ENCODE assay signal across 20 mouse cellular contexts in genomic region chr19:16170724-16171123, GRCm38 (mm10). TPM values are rescaled to one million over a fixed set of nuclear protein-coding genes. Genes with fewer than 3 reads are reported as not detected.
DNase-seq lines count a peak whose midpoint lies in the region; ATAC-seq and TF ChIP-seq lines count a peak whose summit lies in the region.
"Had no signal": no experiment of that assay in that cellular context is flagged by ENCODE, and none has a peak within 500 bp of the region (broad histone marks: within the 10 kb centered on the region; RNA-seq: fewer than 3 reads in every experiment).

No protein-coding gene starts in this region.

- H3K4me2 ChIP-seq in intestine, embryonic 14.5 days (ENCODE audit: low read length): no peak overlapping the region; the same call in 1 of the 2 replicates
- no peak overlapping the region for H3K4me2 ChIP-seq in intestine, postnatal 0 days (replicated peaks; ENCODE audit: low read depth)
- no peak overlapping the region for H3K4me2 ChIP-seq in lung, embryonic 14.5 days
- H3K4me2 ChIP-seq: hindbrain, embryonic 14.5 days; limb, embryonic 15.5 days; midbrain, embryonic 13.5 days had no signal

- intact Hi-C loops in left cerebral cortex, postnatal 4 days (cut with DNase I): no loop called here

- ATAC-seq in intestine, embryonic 14.5 days (replicated peaks; ENCODE audit: low FRiP score, low TSS enrichment, low read depth): no peak
- no peak for ATAC-seq in intestine, postnatal 0 days
- no peak for ATAC-seq in lung, embryonic 14.5 days (ENCODE audit: insufficient read depth)
- ATAC-seq: midbrain, embryonic 13.5 days had no signal

- TF ChIP-seq CTCF in intestine, postnatal 0 days (IDR thresholded peaks at IDR 0.05; ENCODE audit: low read depth): no peak
- no peak for TF ChIP-seq CTCF in lung, embryonic 14.5 days (IDR thresholded peaks at IDR 0.05; ENCODE audit: low read depth)
- TF ChIP-seq CTCF in embryonic fibroblast, embryonic 13.5 days (IDR thresholded peaks at IDR 0.05; ENCODE audit: borderline replicate concordance, insufficient read depth, low read length): no peak
- no peak for TF ChIP-seq CTCF in thymus, adult 2 months (IDR thresholded peaks at IDR 0.05; ENCODE audit: borderline replicate concordance, control insufficient read depth, extremely low read depth, insufficient read depth, low read length, poor library complexity)

- DNase-seq in intestine, embryonic 14.5 days (ENCODE audit: low spot score): no peak
- peak; percentile 39 for DNase-seq in lung, embryonic 14.5 days
- DNase-seq in lung, postnatal 36 days: no peak
- DNase-seq in 416B (ENCODE audit: low read depth): peak; percentile 76
- DNase-seq in left cerebral cortex, postnatal 4 days: no peak
- DNase-seq in thymus, adult 2 months: no peak
- DNase-seq: cerebellum, adult 9-10 months; heart, postnatal 4 days; kidney, adult 9 months; layer of hippocampus, adult 9-11 months; thymus, adult 18-20 months; thymus, postnatal 4 days had no signal

- H3K4me3 ChIP-seq in intestine, embryonic 14.5 days (ENCODE audit: low read depth, low read length): no peak overlapping the region
- H3K4me3 ChIP-seq in intestine, postnatal 0 days (ENCODE audit: low read depth, low read length): no peak overlapping the region
- H3K4me3 ChIP-seq in lung, embryonic 14.5 days (ENCODE audit: low read depth, low read length): no peak overlapping the region
- no peak overlapping the region for H3K4me3 ChIP-seq in embryonic fibroblast, embryonic 13.5 days (ENCODE audit: insufficient read depth, low read length)
- H3K4me3 ChIP-seq in thymus, adult 2 months (ENCODE audit: control insufficient read depth, insufficient read depth, low read length): no peak overlapping the region
- H3K4me3 ChIP-seq: left cerebral cortex, adult 2 months; limb, embryonic 15.5 days; midbrain, embryonic 13.5 days had no signal

- WGBS in intestine, embryonic 14.5 days: 39% methylated on average over 3 of the region's 3 CpGs
- WGBS in intestine, postnatal 0 days: 55% methylated on average over 3 of the region's 3 CpGs
- WGBS in lung, embryonic 14.5 days: 26% methylated on average over 3 of the region's 3 CpGs
- WGBS in thymus, adult 2 months: 81% methylated on average over 3 of the region's 3 CpGs

- no peaks in the 10 kb centered on the region for H3K27me3 ChIP-seq in intestine, embryonic 14.5 days (replicated peaks; ENCODE audit: control insufficient read depth, insufficient read depth, low read length)
- H3K27me3 ChIP-seq in intestine, postnatal 0 days (replicated peaks; ENCODE audit: control insufficient read depth, insufficient read depth, low read length): no peaks in the 10 kb centered on the region
- H3K27me3 ChIP-seq in lung, embryonic 14.5 days (ENCODE audit: insufficient read depth, low read length): no peaks in the 10 kb centered on the region
- H3K27me3 ChIP-seq in thymus, adult 2 months (ENCODE audit: control insufficient read depth, insufficient read depth, low read length): no peaks in the 10 kb centered on the region
- H3K27me3 ChIP-seq: limb, embryonic 15.5 days; midbrain, embryonic 13.5 days had no signal

- H3K27ac ChIP-seq in intestine, embryonic 14.5 days (ENCODE audit: low read depth): 0 out of 2 replicates have a peak overlapping the region, but pooled peaks have one; percentile 54
- no peak overlapping the region for H3K27ac ChIP-seq in intestine, postnatal 0 days (ENCODE audit: low read depth, low read length)
- no peak overlapping the region for H3K27ac ChIP-seq in lung, embryonic 14.5 days (ENCODE audit: low read depth)
- H3K27ac ChIP-seq in embryonic fibroblast, embryonic 13.5 days (ENCODE audit: insufficient read depth, low read length): 0 out of 2 replicates have a peak overlapping the region, but pooled peaks have one; percentile 27
- H3K27ac ChIP-seq in thymus, adult 2 months (ENCODE audit: control insufficient read depth, insufficient read depth, low read length): no peak overlapping the region
- H3K27ac ChIP-seq: hindbrain, embryonic 14.5 days; left cerebral cortex, adult 2 months; limb, embryonic 15.5 days; liver, embryonic 14.5 days; midbrain, embryonic 13.5 days had no signal

- TF ChIP-seq POLR2A in embryonic fibroblast, embryonic 13.5 days (IDR thresholded peaks at IDR 0.05; ENCODE audit: low read depth, low read length): no peak
- no peak for TF ChIP-seq POLR2A in thymus, adult 2 months (IDR thresholded peaks at IDR 0.05; ENCODE audit: control insufficient read depth, extremely low read depth, insufficient read depth, low read length, poor library complexity)

- H3K4me1 ChIP-seq in intestine, embryonic 14.5 days (replicated peaks; ENCODE audit: control insufficient read depth, insufficient read depth, low read length): peaks cover 60% of the 10 kb centered on the region
- H3K4me1 ChIP-seq in intestine, postnatal 0 days (replicated peaks; ENCODE audit: control insufficient read depth, insufficient read depth, low read length): peaks cover 7% of the 10 kb centered on the region; the same call in 1 of the 2 replicates
- peaks cover 33% of the 10 kb centered on the region for H3K4me1 ChIP-seq in lung, embryonic 14.5 days (ENCODE audit: insufficient read depth)
- H3K4me1 ChIP-seq in embryonic fibroblast, embryonic 13.5 days (ENCODE audit: control insufficient read depth, insufficient read depth, low read length): peaks cover 17% of the 10 kb centered on the region
- H3K4me1 ChIP-seq in thymus, adult 2 months (replicated peaks; ENCODE audit: control insufficient read depth, insufficient read depth, low read length): 0 out of 2 replicates have a peak, but pooled peaks cover 4% of the 10 kb centered on the region

- H3K9ac ChIP-seq in intestine, embryonic 14.5 days (ENCODE audit: low read length): no peak overlapping the region
- no peak overlapping the region for H3K9ac ChIP-seq in intestine, postnatal 0 days (ENCODE audit: low read depth, low read length)
- H3K9ac ChIP-seq in lung, embryonic 14.5 days: no peak overlapping the region
- H3K9ac ChIP-seq: hindbrain, embryonic 14.5 days; limb, embryonic 15.5 days; liver, embryonic 14.5 days; midbrain, embryonic 13.5 days had no signal

- no peaks in the 10 kb centered on the region for H3K9me3 ChIP-seq in intestine, embryonic 14.5 days (ENCODE audit: control insufficient read depth, low read length)
- H3K9me3 ChIP-seq in intestine, postnatal 0 days (ENCODE audit: control insufficient read depth): no peaks in the 10 kb centered on the region
- H3K9me3 ChIP-seq in lung, embryonic 14.5 days (ENCODE audit: low read depth, low read length): no peaks in the 10 kb centered on the region
- H3K9me3 ChIP-seq: limb, embryonic 15.5 days; midbrain, embryonic 13.5 days had no signal

- H3K36me3 ChIP-seq in intestine, embryonic 14.5 days (ENCODE audit: control insufficient read depth, insufficient read depth, low read length): no peaks in the 10 kb centered on the region
- H3K36me3 ChIP-seq in intestine, postnatal 0 days (ENCODE audit: control insufficient read depth, insufficient read depth): no peaks in the 10 kb centered on the region
- H3K36me3 ChIP-seq in lung, embryonic 14.5 days (ENCODE audit: insufficient read depth): no peaks in the 10 kb centered on the region
- H3K36me3 ChIP-seq in thymus, adult 2 months (ENCODE audit: control insufficient read depth, insufficient read depth, low read length): no peaks in the 10 kb centered on the region
- H3K36me3 ChIP-seq: limb, embryonic 15.5 days; midbrain, embryonic 13.5 days had no signal

RNA-seq across cellular contexts. Expression of gene Gnaq, which starts 38.1 kb away (rescaled TPM):
- polyA plus RNA-seq in intestine, embryonic 14.5 days (2014; fragmentation: Nextera tagmentation; extraction: Ambion mirVana): 18.4 and 18.8 TPM in 2 replicates
- polyA plus RNA-seq in intestine, postnatal 0 days (2015; fragmentation: Nextera tagmentation; extraction: Ambion mirVana): 17.1 and 17.8 TPM in 2 replicates
- polyA plus RNA-seq in lung, embryonic 14.5 days (2014; fragmentation: Nextera tagmentation; extraction: Ambion mirVana): 15.9 and 16.1 TPM in 2 replicates
- polyA plus RNA-seq in embryonic fibroblast, embryonic 13.5 days (2011; ENCODE audit: insufficient read length, low read depth, missing spikeins): 50.5 and 54.4 TPM in 2 replicates
- total RNA-seq in left cerebral cortex, postnatal 4 days (2021): 100 to 1,000 TPM; 236 to 246 TPM
- 7.7 and 8.1 TPM in 2 replicates for polyA plus RNA-seq in thymus, adult 2 months (2012; rRNA removed)
- total RNA-seq: MEL had no signal

Comparison
In these comparisons a context has a peak if more than half of its experiments do, and no peak if none do; other contexts are left out.
1. DNase-seq: peak in lung, embryonic 14.5 days (single experiment) and 416B (single experiment); none in intestine, embryonic 14.5 days (single experiment), lung, postnatal 36 days (single experiment), left cerebral cortex, postnatal 4 days (single experiment) and thymus, adult 2 months (single experiment).
2. H3K27ac ChIP-seq: peak in intestine, embryonic 14.5 days (single experiment) and embryonic fibroblast, embryonic 13.5 days (single experiment); none in intestine, postnatal 0 days (single experiment), lung, embryonic 14.5 days (single experiment) and thymus, adult 2 months (single experiment).